In genomic region chr15:96566850-96567271, GRCm38 (mm10) we compare ENCODE assay signal across 8 mouse cellular contexts.
DNase-seq lines count a peak whose midpoint lies in the region; ATAC-seq and TF ChIP-seq lines count a peak whose summit lies in the region.

No protein-coding gene starts in this region.

- peak overlapping the region; percentile 63 for H3K4me2 ChIP-seq in lung, embryonic 14.5 days
- peak overlapping the region; percentile 48 for H3K4me2 ChIP-seq in neural tube, embryonic 15.5 days

- H3K27me3 ChIP-seq in lung, embryonic 14.5 days (ENCODE audit: insufficient read depth, low read length), result no peaks in the 10 kb centered on the region
- no peaks in the 10 kb centered on the region for H3K27me3 ChIP-seq in neural tube, embryonic 15.5 days (replicated peaks)

- peak; percentile 79; the same call in 1 of the 2 replicates for ATAC-seq in lung, embryonic 14.5 days (ENCODE audit: insufficient read depth)
- no peak for ATAC-seq in neural tube, embryonic 15.5 days (ENCODE audit: low FRiP score)

- WGBS in lung, embryonic 14.5 days, result 7% methylated on average over 14 of the region's 14 CpGs
- WGBS in neural tube, embryonic 15.5 days, result 12% methylated on average over 14 of the region's 14 CpGs

- no peaks in the 10 kb centered on the region for H3K4me1 ChIP-seq in lung, embryonic 14.5 days (ENCODE audit: insufficient read depth)
- peaks cover 6% of the 10 kb centered on the region; the same call in 1 of the 2 replicates for H3K4me1 ChIP-seq in neural tube, embryonic 15.5 days

- TF ChIP-seq CTCF in lung, embryonic 14.5 days (IDR thresholded peaks at IDR 0.05; ENCODE audit: low read depth), result peak; percentile 54

- H3K9me3 ChIP-seq in lung, embryonic 14.5 days (ENCODE audit: low read depth, low read length), result no peaks in the 10 kb centered on the region
- no peaks in the 10 kb centered on the region for H3K9me3 ChIP-seq in neural tube, embryonic 15.5 days (replicated peaks)

- peak overlapping the region; percentile 35 for H3K4me3 ChIP-seq in lung, embryonic 14.5 days (ENCODE audit: low read depth, low read length)
- H3K4me3 ChIP-seq in neural tube, embryonic 15.5 days (replicated peaks), result peak overlapping the region; percentile 26

- peak overlapping the region; percentile 33; the same call in 1 of the 2 replicates for H3K9ac ChIP-seq in lung, embryonic 14.5 days
- no peak overlapping the region for H3K9ac ChIP-seq in neural tube, embryonic 15.5 days (replicated peaks)

- DNase-seq in adrenal gland, adult (ENCODE audit: inconsistent age in 2 of 2, low spot score in 1 of 2), result peak; percentile 57 to 69
- DNase-seq in embryo, embryonic 10.5 days (ENCODE audit: low spot score), result peak; percentile 83
- DNase-seq in heart, adult 9 months (ENCODE audit: low spot score in 2 of 2), result peak; percentile 26 to 29
- DNase-seq in kidney, adult 18-20 months, result peak; percentile 48
- DNase-seq in lung, embryonic 14.5 days, result peak; percentile 77
- no peak for DNase-seq in frontal cortex, postnatal 10 days (ENCODE audit: low spot score in 2 of 2)
- no peak for DNase-seq in right cerebral cortex, postnatal 4 days

- no peak overlapping the region for H3K27ac ChIP-seq in lung, embryonic 14.5 days (ENCODE audit: low read depth)
- no peak overlapping the region for H3K27ac ChIP-seq in neural tube, embryonic 15.5 days (replicated peaks)

- no peaks in the 10 kb centered on the region for H3K36me3 ChIP-seq in lung, embryonic 14.5 days (ENCODE audit: insufficient read depth)
- H3K36me3 ChIP-seq in neural tube, embryonic 15.5 days, result no peaks in the 10 kb centered on the region

Comparison
In these comparisons a context has a peak if more than half of its experiments do, and no peak if none do; other contexts are left out.
1. DNase-seq: peak in adrenal gland, adult (2 of 2), embryo, embryonic 10.5 days (single experiment), heart, adult 9 months (2 of 2), kidney, adult 18-20 months (single experiment) and lung, embryonic 14.5 days (single experiment); none in frontal cortex, postnatal 10 days (0 of 2) and right cerebral cortex, postnatal 4 days (single experiment).